Mouse (Mus musculus): ENCODE results near the gene Patl2. TPM values are rescaled to one million over a fixed set of nuclear protein-coding genes. Genes with fewer than 3 reads are reported as not detected.

The Patl2 gene
- polyA plus RNA-seq, 1 experiment from 2014 or later: not detected

- H3K4me1 ChIP-seq: peaks cover 10% of the 10 kb centered on the region; the same call in 1 of the 2 replicates
- no peak overlapping the region for H3K9ac ChIP-seq (replicated peaks)
- ATAC-seq (ENCODE audit: low FRiP score, low read depth): no peak
- no peak overlapping the region for H3K4me3 ChIP-seq
- no peaks in the 10 kb centered on the region for H3K27me3 ChIP-seq
- no peaks in the 10 kb centered on the region for H3K36me3 ChIP-seq
- no peak overlapping the region for H3K4me2 ChIP-seq (replicated peaks)
- 97% methylated on average over 1 of the region's 1 CpGs for WGBS
- H3K9me3 ChIP-seq: no peaks in the 10 kb centered on the region
- no peak overlapping the region for H3K27ac ChIP-seq (replicated peaks)
These were observed 34.8 kb downstream of the Patl2 start for GRCm38 (mm10) chr2:122151221-122151620.

- H3K4me3 ChIP-seq: no peak overlapping the region
- no peaks in the 10 kb centered on the region for H3K27me3 ChIP-seq
- no peak for ATAC-seq (ENCODE audit: low FRiP score, low read depth)
- H3K4me1 ChIP-seq: peaks cover 10% of the 10 kb centered on the region; the same call in 1 of the 2 replicates
- H3K36me3 ChIP-seq: no peaks in the 10 kb centered on the region
- H3K9me3 ChIP-seq: no peaks in the 10 kb centered on the region
- 92% methylated on average over 3 of the region's 3 CpGs for WGBS
- no peak overlapping the region for H3K4me2 ChIP-seq (replicated peaks)
- H3K9ac ChIP-seq (replicated peaks): no peak overlapping the region
- no peak overlapping the region for H3K27ac ChIP-seq (replicated peaks)
These were observed 36.3 kb downstream of the Patl2 start for GRCm38 (mm10) chr2:122149716-122150115.

- Histone ChIP-seq H3K36me3 (no peaks in the 10 kb centered on the region), H3K4me1 (peaks cover 10% of the 10 kb centered on the region; the same call in 1 of the 2 replicates), H3K27me3 (no peaks in the 10 kb centered on the region), H3K27ac (replicated peaks) (no peak overlapping the region), H3K9ac (replicated peaks) (no peak overlapping the region), H3K4me2 (replicated peaks) (no peak overlapping the region), H3K4me3 (no peak overlapping the region), H3K9me3 (no peaks in the 10 kb centered on the region)
- 97% methylated on average over 6 of the region's 6 CpGs for WGBS
- ATAC-seq (ENCODE audit: low FRiP score, low read depth): no peak
These were observed 36.7 kb downstream of the Patl2 start for GRCm38 (mm10) chr2:122149316-122149715.

- 42% methylated on average over 18 of the region's 18 CpGs for WGBS
- 0 out of 2 replicates have a peak, but pooled peaks have one; percentile 5 for ATAC-seq (ENCODE audit: low FRiP score, low read depth)
- Histone ChIP-seq H3K4me2 (replicated peaks) (peak overlapping the region; percentile 84), H3K36me3 (no peaks in the 10 kb centered on the region), H3K4me3 (peak overlapping the region; percentile 66), H3K9ac (replicated peaks) (peak overlapping the region; percentile 76), H3K27ac (replicated peaks) (no peak overlapping the region), H3K9me3 (no peaks in the 10 kb centered on the region), H3K27me3 (no peaks in the 10 kb centered on the region), H3K4me1 (peaks cover 10% of the 10 kb centered on the region; the same call in 1 of the 2 replicates)
These were observed 37.6 kb downstream of the Patl2 start for GRCm38 (mm10) chr2:122148242-122148917.

- under 1% methylated on average over 40 of the region's 40 CpGs for WGBS
- Histone ChIP-seq H3K4me2 (replicated peaks) (peak within 1 kb of the TSS; percentile 84), H3K4me1 (peaks cover 10% of the 10 kb centered on the region; the same call in 1 of the 2 replicates), H3K27ac (replicated peaks) (peak within 1 kb of the TSS; percentile 26; the same call in 1 of the 2 replicates), H3K36me3 (no peaks in the 10 kb centered on the region), H3K4me3 (peak within 1 kb of the TSS; percentile 66), H3K27me3 (no peaks in the 10 kb centered on the region), H3K9me3 (no peaks in the 10 kb centered on the region), H3K9ac (replicated peaks) (peak within 1 kb of the TSS; percentile 76)
- peak; percentile 97 for ATAC-seq (ENCODE audit: low FRiP score, low read depth)
These were observed 38.3 kb downstream of the Patl2 start, which contains the start of gene B2m for GRCm38 (mm10) chr2:122147508-122148241. Gene B2m, plus strand, starts transcription at chr2:122147686.

- H3K4me3 ChIP-seq: no peak overlapping the region
- H3K9ac ChIP-seq (replicated peaks): no peak overlapping the region
- H3K27me3 ChIP-seq: no peaks in the 10 kb centered on the region
- H3K27ac ChIP-seq (replicated peaks): no peak overlapping the region
- no peak for ATAC-seq (ENCODE audit: low FRiP score, low read depth)
- H3K4me2 ChIP-seq (replicated peaks): no peak overlapping the region
- no peaks in the 10 kb centered on the region for H3K9me3 ChIP-seq
- WGBS: 77% methylated on average over 6 of the region's 6 CpGs
- H3K4me1 ChIP-seq: peaks cover 10% of the 10 kb centered on the region; the same call in 1 of the 2 replicates
- no peaks in the 10 kb centered on the region for H3K36me3 ChIP-seq
These were observed 39.3 kb downstream of the Patl2 start for GRCm38 (mm10) chr2:122146687-122147086.

GRCm38 (mm10) chr2:122145756-122146155 lies 40.2 kb downstream of the Patl2 start:
- no peak overlapping the region for H3K27ac ChIP-seq (replicated peaks)
- H3K9ac ChIP-seq (replicated peaks): no peak overlapping the region
- no peaks in the 10 kb centered on the region for H3K9me3 ChIP-seq
- H3K4me3 ChIP-seq: no peak overlapping the region
- WGBS: 72% methylated on average over 4 of the region's 4 CpGs
- H3K4me2 ChIP-seq (replicated peaks): no peak overlapping the region
- no peaks in the 10 kb centered on the region for H3K27me3 ChIP-seq
- no peaks in the 10 kb centered on the region for H3K36me3 ChIP-seq
- H3K4me1 ChIP-seq: peaks cover 10% of the 10 kb centered on the region; the same call in 1 of the 2 replicates
- ATAC-seq (ENCODE audit: low FRiP score, low read depth): no peak

GRCm38 (mm10) chr2:122143111-122143510 lies 42.9 kb downstream of the Patl2 start:
- Histone ChIP-seq H3K36me3 (no peaks in the 10 kb centered on the region), H3K27ac (replicated peaks) (no peak overlapping the region), H3K4me3 (no peak overlapping the region), H3K9ac (replicated peaks) (no peak overlapping the region), H3K4me2 (replicated peaks) (no peak overlapping the region), H3K27me3 (no peaks in the 10 kb centered on the region), H3K4me1 (0 out of 2 replicates have a peak, but pooled peaks cover 5% of the 10 kb centered on the region), H3K9me3 (no peaks in the 10 kb centered on the region)
- no peak for ATAC-seq (ENCODE audit: low FRiP score, low read depth)
- 88% methylated on average over 3 of the region's 3 CpGs for WGBS

- Histone ChIP-seq H3K36me3 (no peaks in the 10 kb centered on the region), H3K4me1 (no peaks in the 10 kb centered on the region), H3K9me3 (no peaks in the 10 kb centered on the region), H3K27ac (replicated peaks) (no peak overlapping the region), H3K4me3 (no peak overlapping the region), H3K4me2 (replicated peaks) (no peak overlapping the region), H3K27me3 (no peaks in the 10 kb centered on the region), H3K9ac (replicated peaks) (no peak overlapping the region)
- WGBS: 76% methylated on average over 5 of the region's 5 CpGs
- no peak for ATAC-seq (ENCODE audit: low FRiP score, low read depth)
These were observed 44.5 kb downstream of the Patl2 start for GRCm38 (mm10) chr2:122141332-122141967.

GRCm38 (mm10) chr2:122140815-122141214 lies 45.2 kb downstream of the Patl2 start:
- Histone ChIP-seq H3K27ac (replicated peaks) (no peak overlapping the region), H3K4me1 (no peaks in the 10 kb centered on the region), H3K4me2 (replicated peaks) (no peak overlapping the region), H3K9me3 (no peaks in the 10 kb centered on the region), H3K27me3 (no peaks in the 10 kb centered on the region), H3K4me3 (no peak overlapping the region), H3K36me3 (no peaks in the 10 kb centered on the region), H3K9ac (replicated peaks) (no peak overlapping the region)
- WGBS: 84% methylated on average over 2 of the region's 2 CpGs
- ATAC-seq (ENCODE audit: low FRiP score, low read depth): no peak

- no peaks in the 10 kb centered on the region for H3K9me3 ChIP-seq
- H3K4me1 ChIP-seq: no peaks in the 10 kb centered on the region
- H3K4me3 ChIP-seq: no peak overlapping the region
- H3K27ac ChIP-seq (replicated peaks): no peak overlapping the region
- H3K27me3 ChIP-seq: no peaks in the 10 kb centered on the region
- no peak overlapping the region for H3K9ac ChIP-seq (replicated peaks)
- no peaks in the 10 kb centered on the region for H3K36me3 ChIP-seq
- 69% methylated on average over 5 of the region's 5 CpGs for WGBS
- H3K4me2 ChIP-seq (replicated peaks): no peak overlapping the region
- no peak for ATAC-seq (ENCODE audit: low FRiP score, low read depth)
These were observed 48.0 kb downstream of the Patl2 start for GRCm38 (mm10) chr2:122137839-122138465.

Measured in midbrain, embryonic 12.5 days (tissue).